Mouse (Mus musculus): Measurements from ENCODE around the gene Ccdc182.

The Ccdc182 gene

GRCm38 (mm10) chr11:88280426-88280836, 13.4 kb upstream of the Ccdc182 start:
- no peak for DNase-seq (ENCODE audit: extremely low read depth, low read depth, low spot score)

GRCm38 (mm10) chr11:88281428-88282119, 12.3 kb upstream of the Ccdc182 start:
- no peak for DNase-seq (ENCODE audit: extremely low read depth, low read depth, low spot score)

- no peak for DNase-seq (ENCODE audit: extremely low read depth, low read depth, low spot score)
Measured at GRCm38 (mm10) chr11:88282516-88282915, 11.3 kb upstream of the Ccdc182 start.

GRCm38 (mm10) chr11:88286019-88286418, 7.8 kb upstream of the Ccdc182 start:
- DNase-seq (ENCODE audit: extremely low read depth, low read depth, low spot score): no peak

- DNase-seq (ENCODE audit: extremely low read depth, low read depth, low spot score): no peak
Measured at GRCm38 (mm10) chr11:88288400-88288799, 5.5 kb upstream of the Ccdc182 start.

- no peak for DNase-seq (ENCODE audit: extremely low read depth, low read depth, low spot score)
Measured at GRCm38 (mm10) chr11:88288805-88289340, 5.0 kb upstream of the Ccdc182 start.

- DNase-seq (ENCODE audit: extremely low read depth, low read depth, low spot score): no peak
Measured at GRCm38 (mm10) chr11:88291245-88291644, 2.6 kb upstream of the Ccdc182 start.

- no peak for DNase-seq (ENCODE audit: extremely low read depth, low read depth, low spot score)
Measured at GRCm38 (mm10) chr11:88291688-88292087, 2.2 kb upstream of the Ccdc182 start.

- no peak for DNase-seq (ENCODE audit: extremely low read depth, low read depth, low spot score)
Measured at GRCm38 (mm10) chr11:88294394-88294710, 494 bp downstream of the Ccdc182 start.

- no peak for DNase-seq (ENCODE audit: extremely low read depth, low read depth, low spot score)
Measured at GRCm38 (mm10) chr11:88295298-88295697, 1.4 kb downstream of the Ccdc182 start.

- no peak for DNase-seq (ENCODE audit: extremely low read depth, low read depth, low spot score)
Measured at GRCm38 (mm10) chr11:88297526-88297925, 3.7 kb downstream of the Ccdc182 start.

- no peak for DNase-seq (ENCODE audit: extremely low read depth, low read depth, low spot score)
Measured at GRCm38 (mm10) chr11:88299345-88299744, 5.5 kb downstream of the Ccdc182 start.

GRCm38 (mm10) chr11:88301619-88302018, 7.8 kb downstream of the Ccdc182 start:
- DNase-seq (ENCODE audit: extremely low read depth, low read depth, low spot score): no peak

- DNase-seq (ENCODE audit: extremely low read depth, low read depth, low spot score): no peak
Measured at GRCm38 (mm10) chr11:88305759-88306158, 11.9 kb downstream of the Ccdc182 start.

- DNase-seq (ENCODE audit: extremely low read depth, low read depth, low spot score): no peak
Measured at GRCm38 (mm10) chr11:88307616-88308543, 14.0 kb downstream of the Ccdc182 start.

- DNase-seq (ENCODE audit: extremely low read depth, low read depth, low spot score): no peak
Measured at GRCm38 (mm10) chr11:88309059-88309700, 15.3 kb downstream of the Ccdc182 start.

- no peak for DNase-seq (ENCODE audit: extremely low read depth, low read depth, low spot score)
Measured at GRCm38 (mm10) chr11:88310773-88311172, 16.9 kb downstream of the Ccdc182 start.

- no peak for DNase-seq (ENCODE audit: extremely low read depth, low read depth, low spot score)
Measured at GRCm38 (mm10) chr11:88311606-88312005, 17.7 kb downstream of the Ccdc182 start.

GRCm38 (mm10) chr11:88313512-88313911, 19.7 kb downstream of the Ccdc182 start:
- no peak for DNase-seq (ENCODE audit: extremely low read depth, low read depth, low spot score)

- DNase-seq (ENCODE audit: extremely low read depth, low read depth, low spot score): no peak
Measured at GRCm38 (mm10) chr11:88314471-88314870, 20.6 kb downstream of the Ccdc182 start.

GRCm38 (mm10) chr11:88315393-88315792, 21.5 kb downstream of the Ccdc182 start:
- no peak for DNase-seq (ENCODE audit: extremely low read depth, low read depth, low spot score)

Measured in fat pad, adult 2 months (tissue).